Mouse (Mus musculus) forebrain, postnatal 0 days (tissue): ENCODE measurements around the gene Olfr609. TPM values are rescaled to one million over a fixed set of nuclear protein-coding genes. Genes with fewer than 3 reads are reported as not detected.
"Not testable (repeated sequence)": the region's sequence is repeated elsewhere in the genome, so short reads cannot be mapped to it uniquely, and the experiment has no call there.

Source experiments
- ATAC-seq: fragments of 200-750 bp; cut with Nextera tagmentation; 2 replicates; pipeline ENCODE4 v1.8.0; 2017; ENCODE audit warnings: mild to moderate bottlenecking, moderate library complexity
- DNase-seq: peaks from one replicate; pipeline ENCODE4 v3.0.0-alpha.2; 2015
- H3K27ac ChIP-seq: fragments of 300-500 bp; sonication (generic); 2 replicates; pipeline ENCODE4 v1.5.1; 2014; ENCODE audit warnings: low read depth, mild to moderate bottlenecking, antibody characterized with exemption, low read length, moderate library complexity, mixed read lengths
- H3K27me3 ChIP-seq: fragments of 300-500 bp; sonication (generic); 2 replicates; pipeline ENCODE4 v1.6.1; 2014; ENCODE audit warnings: mild to moderate bottlenecking, low read length, mixed read lengths; ENCODE audit not compliant: insufficient read depth
- H3K36me3 ChIP-seq: fragments of 300-500 bp; sonication (generic); 2 replicates; pipeline ENCODE4 v1.6.1; 2014; ENCODE audit warnings: mild to moderate bottlenecking, moderate library complexity; ENCODE audit not compliant: insufficient read depth
- H3K4me1 ChIP-seq: fragments of 300-500 bp; sonication (generic); 2 replicates; pipeline ENCODE4 v1.6.1; 2014; ENCODE audit warnings: antibody characterized with exemption; ENCODE audit not compliant: insufficient read depth
- H3K4me2 ChIP-seq: fragments of 300-500 bp; sonication (generic); 2 replicates; pipeline ENCODE4 v1.6.1; 2014; ENCODE audit warnings: low read depth, mild to moderate bottlenecking, moderate library complexity
- H3K4me3 ChIP-seq: fragments of 300-500 bp; sonication (generic); 2 replicates; pipeline ENCODE4 v1.5.1; 2014; ENCODE audit warnings: low read depth, low read length, mixed read lengths
- H3K9ac ChIP-seq: fragments of 300-500 bp; sonication (generic); 2 replicates; pipeline ENCODE4 v1.6.1; 2014; ENCODE audit warnings: mild to moderate bottlenecking
- H3K9me3 ChIP-seq: fragments of 300-500 bp; sonication (generic); 2 replicates; pipeline ENCODE4 v1.6.1; 2016; ENCODE audit warnings: low read length
- CTCF ChIP-seq: sonication (generic); IDR thresholded peaks from 2 replicates; pipeline ENCODE4 v1.5.1; 2016; ENCODE audit warnings: antibody characterized with exemption, control low read depth, low read depth
- WGBS: fragments of 180-500 bp; shearing (Covaris S2); extraction: QIAGEN DNeasy Blood & Tissue Kit; methylation state at CpG from one replicate; pipeline ENCODE4 v1.1.7; 2014; 5-methylcytosine and 5-hydroxymethylcytosine counted together
- polyA plus RNA-seq: library from polyadenylated mRNA; unstranded; fragments of >200 nt; fragmentation: Nextera tagmentation; extraction: Ambion mirVana; gene quantifications from 2 replicates; pipeline ENCODE4 v1.2.1, GENCODE M21; 2015
- total RNA-seq: library from RNA; depleted of rRNA; stranded (reverse); fragments of >200 nt; gene quantifications from 2 replicates; pipeline ENCODE4 v1.2.3, GENCODE M21; 2014; rRNA removed

Olfr609 gene
- total RNA-seq (not detected in 2 replicates), polyA plus RNA-seq (not detected in 2 replicates)

DNA sequence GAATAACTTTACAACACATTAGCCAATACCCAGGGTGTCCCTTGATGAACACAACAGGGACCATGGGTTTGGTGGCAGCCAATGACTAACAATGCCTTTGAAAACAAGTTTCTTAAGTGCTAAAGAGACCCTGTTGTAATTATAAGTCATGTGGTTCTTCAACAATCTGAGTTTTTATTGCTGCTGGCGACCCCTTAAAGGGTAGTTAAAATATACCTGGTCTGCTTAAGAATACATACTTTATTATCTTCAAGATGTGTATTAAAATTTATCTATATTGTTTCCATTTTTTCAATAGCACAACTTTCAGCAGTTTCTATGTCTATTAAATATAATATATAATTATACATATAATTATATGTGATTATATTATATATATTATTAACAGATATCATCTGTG is at the start of gene Olfr609:
TSS of gene Olfr609 (minus strand) at position 101 of the 400 bp plus-strand sequence.
- no peak for TF ChIP-seq CTCF
- no peak within 1 kb of the TSS for H3K4me3 ChIP-seq
- H3K27ac ChIP-seq: no peak within 1 kb of the TSS
- no peak for DNase-seq
- no peaks in the 10 kb centered on the region for H3K4me1 ChIP-seq
- H3K27me3 ChIP-seq: no peaks in the 10 kb centered on the region
- ATAC-seq: no peak
- H3K36me3 ChIP-seq: no peaks in the 10 kb centered on the region
- no peak within 1 kb of the TSS for H3K4me2 ChIP-seq
- 65% methylated on average over 1 of the region's 1 CpGs for WGBS
- H3K9ac ChIP-seq: no peak within 1 kb of the TSS
- H3K9me3 ChIP-seq: no peaks in the 10 kb centered on the region

DNA sequence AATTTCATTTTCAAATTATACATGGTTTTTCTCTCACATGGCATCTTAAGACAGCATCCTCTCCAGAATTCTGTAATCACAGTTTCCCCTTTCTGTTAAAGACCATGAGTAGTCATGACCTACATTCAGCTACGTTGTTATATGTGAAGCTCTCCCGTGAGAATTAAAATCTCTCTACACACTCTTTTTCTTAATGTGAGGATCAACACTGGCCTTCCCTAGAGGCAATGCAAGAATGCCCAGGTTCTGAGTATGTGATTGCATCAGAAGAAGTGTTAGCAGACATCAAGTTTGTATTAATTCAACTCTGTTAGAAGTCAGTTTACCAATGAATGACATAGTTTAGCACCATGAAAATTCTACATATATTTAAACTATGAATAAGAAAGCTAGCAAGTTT is 44.8 kb upstream of the Olfr609 start, which contains the start of gene Olfr612:
TSS of gene Olfr612 (minus strand) at position 101 of the 400 bp plus-strand sequence.
- not testable (repeated sequence) for H3K4me3 ChIP-seq, H3K4me1 ChIP-seq, DNase-seq, H3K27ac ChIP-seq, H3K9me3 ChIP-seq, ATAC-seq, H3K27me3 ChIP-seq, H3K36me3 ChIP-seq, H3K4me2 ChIP-seq, H3K9ac ChIP-seq
- 88% methylated on average over 2 of the region's 2 CpGs for WGBS

DNA sequence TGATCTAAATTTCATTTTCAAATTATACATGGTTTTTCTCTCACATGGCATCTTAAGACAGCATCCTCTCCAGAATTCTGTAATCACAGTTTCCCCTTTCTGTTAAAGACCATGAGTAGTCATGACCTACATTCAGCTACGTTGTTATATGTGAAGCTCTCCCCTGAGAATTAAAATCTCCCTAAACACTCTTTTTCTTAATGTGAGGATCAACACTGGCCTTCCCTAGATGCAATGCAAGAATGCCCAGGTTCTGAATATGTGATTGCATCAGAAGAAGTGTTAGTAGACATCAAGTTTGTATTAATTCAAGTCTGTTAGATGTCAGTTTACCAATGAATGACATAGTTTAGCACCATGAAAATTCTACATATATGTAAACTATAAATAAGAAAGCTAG is 22.9 kb upstream of the Olfr609 start, which contains the start of gene Olfr611:
TSS of gene Olfr611 (minus strand) at position 101 of the 400 bp plus-strand sequence.
- ATAC-seq, H3K4me3 ChIP-seq, H3K9ac ChIP-seq, H3K4me2 ChIP-seq, DNase-seq, H3K9me3 ChIP-seq, H3K27me3 ChIP-seq, H3K4me1 ChIP-seq, H3K27ac ChIP-seq, H3K36me3 ChIP-seq: not testable (repeated sequence)
- WGBS: 61% methylated on average over 1 of the region's 1 CpGs

DNA sequence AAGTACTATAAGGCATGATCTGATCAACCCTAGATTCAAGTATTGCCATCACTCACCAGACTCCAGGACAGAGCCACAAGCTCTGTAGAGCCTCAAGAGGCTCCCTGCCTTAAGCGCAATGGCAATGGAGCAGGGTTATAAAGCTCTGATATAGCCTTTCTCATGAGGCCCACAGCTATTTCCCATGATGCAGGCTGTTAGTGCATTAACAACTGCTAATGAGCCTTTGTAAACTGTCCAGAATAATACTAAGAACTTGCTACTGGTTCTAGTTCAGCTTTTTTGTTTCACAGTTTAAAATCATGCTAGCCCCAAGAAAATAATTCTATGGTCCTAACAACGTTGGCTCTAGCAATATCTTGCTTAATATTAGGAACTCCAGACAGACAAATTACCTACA is 14.2 kb upstream of the Olfr609 start, which contains the start of gene Olfr610:
TSS of gene Olfr610 (minus strand) at position 101 of the 400 bp plus-strand sequence.
- H3K9me3 ChIP-seq: no peaks in the 10 kb centered on the region
- H3K27me3 ChIP-seq: no peaks in the 10 kb centered on the region
- WGBS: 87% methylated on average over 2 of the region's 2 CpGs
- no peaks in the 10 kb centered on the region for H3K4me1 ChIP-seq
- H3K4me2 ChIP-seq: no peak within 1 kb of the TSS
- no peak for DNase-seq
- no peak for TF ChIP-seq CTCF
- H3K36me3 ChIP-seq: no peaks in the 10 kb centered on the region
- H3K27ac ChIP-seq: no peak within 1 kb of the TSS
- H3K4me3 ChIP-seq: no peak within 1 kb of the TSS
- no peak within 1 kb of the TSS for H3K9ac ChIP-seq
- no peak for ATAC-seq

DNA sequence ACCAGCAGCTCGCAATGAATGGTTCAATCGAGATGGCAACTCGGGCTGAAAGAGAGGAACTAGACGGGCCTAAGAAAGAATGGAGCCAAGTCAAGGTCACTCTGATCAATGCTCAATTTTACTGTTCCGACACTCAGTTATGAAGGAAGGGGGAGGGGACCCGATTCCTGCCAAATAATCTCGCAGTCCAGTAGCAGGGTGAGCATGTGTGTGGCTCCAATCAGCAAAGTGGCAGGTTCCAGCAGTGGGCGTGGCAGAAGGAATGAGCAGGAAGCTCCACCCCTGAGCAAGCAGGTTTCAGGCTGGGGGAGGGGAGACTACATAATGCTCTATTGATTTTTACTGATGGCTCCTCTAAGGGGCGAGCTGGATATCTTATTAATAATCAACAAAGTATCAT is 20.8 kb downstream of the Olfr609 start:
- H3K27me3 ChIP-seq, H3K9me3 ChIP-seq, H3K9ac ChIP-seq, H3K4me1 ChIP-seq, H3K36me3 ChIP-seq, H3K4me2 ChIP-seq, DNase-seq, H3K27ac ChIP-seq, ATAC-seq, H3K4me3 ChIP-seq: not testable (repeated sequence)
- 80% methylated on average over 9 of the region's 9 CpGs for WGBS

DNA sequence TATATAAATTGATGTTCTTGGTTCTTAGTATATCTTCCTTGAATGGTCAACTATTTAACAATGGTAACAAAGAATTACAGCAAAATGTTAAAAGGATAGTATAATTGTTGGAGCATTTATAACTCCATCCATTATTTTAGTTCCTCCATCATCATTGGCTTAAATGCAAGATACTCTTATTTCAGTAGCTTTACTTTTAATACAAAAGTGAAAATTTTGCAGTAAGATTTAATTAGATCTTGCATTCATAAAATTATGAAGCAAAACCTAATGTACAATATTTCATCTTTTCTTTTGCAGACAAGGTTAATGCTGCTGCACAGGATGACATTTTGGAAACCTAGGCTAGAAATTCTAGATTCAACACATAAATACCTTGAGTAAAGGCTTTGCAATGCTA is 28.3 kb downstream of the Olfr609 start, which contains the start of gene Olfr608:
TSS of gene Olfr608 (plus strand) at position 301 of the 400 bp plus-strand sequence.
- TF ChIP-seq CTCF: no peak
- no peaks in the 10 kb centered on the region for H3K4me1 ChIP-seq
- no peak within 1 kb of the TSS for H3K4me2 ChIP-seq
- DNase-seq (no peak), ATAC-seq (no peak)
- H3K9ac ChIP-seq: no peak within 1 kb of the TSS
- H3K36me3 ChIP-seq: no peaks in the 10 kb centered on the region
- H3K4me3 ChIP-seq: no peak within 1 kb of the TSS
- no peak within 1 kb of the TSS for H3K27ac ChIP-seq
- H3K27me3 ChIP-seq: no peaks in the 10 kb centered on the region
- no peaks in the 10 kb centered on the region for H3K9me3 ChIP-seq

DNA sequence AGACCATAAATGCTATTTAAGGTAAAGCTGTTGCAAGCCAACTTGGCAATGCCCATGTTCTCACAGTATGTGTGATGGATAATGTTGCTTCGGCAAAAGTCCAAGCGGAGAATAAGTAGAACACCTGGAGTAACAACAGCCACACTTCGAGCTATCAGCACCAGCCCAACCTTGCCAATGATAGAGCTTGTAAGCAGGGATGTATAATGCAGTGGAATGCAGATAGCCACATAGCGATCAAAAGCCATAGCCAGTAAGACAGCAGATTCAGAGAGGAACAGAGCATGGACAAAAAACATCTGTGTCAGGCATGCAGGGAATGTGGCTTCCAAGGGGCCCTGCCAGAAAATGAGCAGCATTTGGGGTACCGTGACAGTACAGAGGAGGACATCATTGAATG is 37.3 kb downstream of the Olfr609 start:
- no peaks in the 10 kb centered on the region for H3K9me3 ChIP-seq
- no peak overlapping the region for H3K4me3 ChIP-seq
- DNase-seq (no peak), ATAC-seq (no peak)
- H3K27me3 ChIP-seq: no peaks in the 10 kb centered on the region
- no peaks in the 10 kb centered on the region for H3K4me1 ChIP-seq
- no peak overlapping the region for H3K4me2 ChIP-seq
- H3K36me3 ChIP-seq: no peaks in the 10 kb centered on the region
- WGBS: 92% methylated on average over 5 of the region's 5 CpGs
- H3K27ac ChIP-seq: no peak overlapping the region
- H3K9ac ChIP-seq: no peak overlapping the region
- TF ChIP-seq CTCF: no peak
